Mouse (Mus musculus) macrophage (primary cell): ENCODE data around the gene Srd5a2. TPM values are rescaled to one million over a fixed set of nuclear protein-coding genes. Genes with fewer than 3 reads are reported as not detected.
A peak's percentile ranks its signal among the peaks of the same experiment; 100 is the strongest.
"Not testable (repeated sequence)": the region's sequence is repeated elsewhere in the genome, so short reads cannot be mapped to it uniquely, and the experiment has no call there.

Experiments
- H3K27ac ChIP-seq: fragments of 350-480 bp; formaldehyde crosslinking; 2 replicates; pipeline ENCODE4 v1.9.0; 2021
- H3K36me3 ChIP-seq: fragments of 350-480 bp; formaldehyde crosslinking; 2 replicates; pipeline ENCODE4 v1.9.0; 2021; ENCODE audit errors: inconsistent target
- H3K4me3 ChIP-seq: fragments of 350-480 bp; formaldehyde crosslinking; 2 replicates; pipeline ENCODE4 v1.9.0; 2021; ENCODE audit errors: inconsistent target
- H3K79me2 ChIP-seq: fragments of 350-480 bp; formaldehyde crosslinking; 2 replicates; pipeline ENCODE4 v1.9.0; 2021; ENCODE audit errors: inconsistent target
- WGBS: methylation state at CpG from one replicate; pipeline ENCODE4 v1.1.7; 2026; ENCODE audit warnings: inconsistent platforms; ENCODE audit not compliant: missing documents; 5-methylcytosine and 5-hydroxymethylcytosine counted together
- polyA plus RNA-seq: library from polyadenylated mRNA; stranded (reverse); fragments of 250-400 nt; gene quantifications from 3 replicates; pipeline ENCODE4 v1.2.4, GENCODE M21; 2018; ENCODE audit warnings: inconsistent platforms
- total RNA-seq, 78 experiments: library from RNA; depleted of rRNA; stranded (reverse); fragments of 250-400 nt; gene quantifications; 1 replicate in 9 of 78; 2 replicates in 24 of 78; 3 replicates in 43 of 78; 4 replicates in 2 of 78; pipeline ENCODE4 v1.2.4; 2018; ENCODE audit warnings: inconsistent platforms in 56 of 78

Gene Srd5a2
- total RNA-seq (2018; cell fraction: chromatin; rRNA removed), result under 1 TPM in 1 of 26 experiments, not detected in 25; 0.29 TPM
- under 1 TPM in 3 of 26 experiments, not detected in 23; 0.09 to 0.22 (median 0.09) TPM for total RNA-seq (2018; cell fraction: cytosol; rRNA removed)
- 1 to 10 TPM in 1 of 26 experiments, under 1 TPM in 4, not detected in 21; 0.33 to 1.0 (median 0.80) TPM for total RNA-seq (2018; cell fraction: nucleus; rRNA removed)
- not detected in 3 replicates for polyA plus RNA-seq

DNA sequence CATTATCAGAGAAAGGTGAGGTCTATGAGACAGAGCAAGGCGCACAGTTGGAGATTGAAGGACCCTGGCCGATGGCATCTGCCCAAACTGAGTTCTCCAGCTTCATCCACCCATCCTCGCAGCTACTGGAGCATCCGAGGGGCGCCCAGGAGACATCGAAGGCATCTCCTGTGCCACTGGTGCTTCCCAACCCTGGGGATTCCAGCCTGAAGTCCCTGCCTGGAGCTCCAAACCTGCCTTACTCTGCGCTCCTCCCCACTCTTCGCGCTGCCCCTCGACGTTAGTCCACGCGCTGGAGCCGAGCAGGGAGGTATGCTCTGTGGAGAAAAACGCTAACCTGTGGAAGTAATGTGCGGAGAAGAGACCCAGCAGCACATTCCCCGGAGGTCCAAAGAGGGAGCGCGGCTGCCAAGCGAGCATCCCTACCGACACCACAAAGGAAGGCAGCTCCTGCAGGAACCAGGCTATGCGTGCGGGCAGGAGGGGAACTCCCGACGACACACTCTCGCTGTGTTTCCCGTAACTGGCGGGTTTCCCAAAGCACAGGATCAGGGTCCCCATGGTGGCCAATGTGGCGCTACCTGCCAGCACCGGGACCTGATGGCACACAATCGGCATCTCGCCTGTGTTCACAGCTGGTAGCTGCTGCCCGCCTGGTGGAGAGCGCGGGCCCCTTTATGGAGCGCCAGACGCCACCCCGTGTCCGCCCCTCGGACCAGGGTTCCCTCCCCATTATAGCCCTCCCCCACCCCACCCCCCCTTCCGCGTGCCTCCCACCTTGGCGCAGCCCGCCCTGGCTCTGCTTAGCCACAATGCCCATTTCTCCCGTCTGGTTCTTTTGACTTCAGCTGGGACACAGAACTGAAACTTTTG, at the start of gene Srd5a2:
Gene Srd5a2, minus strand, starts transcription at position 707 of the 873 bp plus-strand sequence.
- Histone ChIP-seq H3K79me2 (no peaks in the 10 kb centered on the region), H3K4me3 (no peak within 1 kb of the TSS), H3K27ac (no peak within 1 kb of the TSS), H3K36me3 (no peaks in the 10 kb centered on the region)
- WGBS, result 5% methylated on average over 41 of the region's 45 CpGs

DNA sequence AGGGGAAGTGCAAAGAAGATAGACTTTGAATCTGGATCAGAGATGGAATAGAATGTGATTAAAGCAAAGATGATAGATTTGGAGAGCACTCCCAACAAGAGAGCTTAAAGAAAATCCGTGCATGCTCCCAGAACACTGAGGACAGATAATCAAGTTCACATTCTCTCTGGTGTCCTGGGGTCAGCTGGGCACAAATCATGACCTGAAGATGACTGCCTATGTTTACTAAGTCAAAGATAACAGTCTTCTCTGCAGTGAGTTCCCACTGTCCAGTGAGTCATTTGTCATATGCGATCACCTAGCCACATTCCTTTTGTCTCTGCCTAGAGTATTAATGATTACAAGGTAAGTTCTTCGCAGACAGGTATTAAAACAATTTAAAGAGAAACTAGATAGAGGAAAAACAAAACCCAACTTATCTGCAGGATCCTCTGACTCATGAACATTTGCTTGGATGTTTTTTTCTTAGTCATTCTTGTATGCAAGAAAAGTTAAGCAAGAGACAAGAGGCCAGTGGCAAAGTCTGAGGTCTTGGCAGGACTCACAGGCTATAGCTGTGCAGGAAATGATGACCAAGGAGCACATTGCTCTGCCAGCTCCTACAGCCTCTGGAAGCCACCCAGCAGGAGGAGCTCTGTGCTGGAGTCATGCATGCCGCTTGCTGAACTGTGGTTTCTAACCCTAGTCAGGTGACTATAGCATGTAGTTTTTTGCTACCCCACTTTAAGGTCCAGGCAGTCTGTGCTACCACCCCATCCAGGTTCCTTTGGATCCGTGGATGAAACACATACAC, 41.4 kb upstream of the Srd5a2 start:
- Histone ChIP-seq H3K79me2 (no peaks in the 10 kb centered on the region), H3K27ac (no peak overlapping the region; the same call in 1 of the 2 replicates), H3K4me3 (no peak overlapping the region), H3K36me3 (no peaks in the 10 kb centered on the region)
- WGBS, result 46% methylated on average over 5 of the region's 5 CpGs

DNA sequence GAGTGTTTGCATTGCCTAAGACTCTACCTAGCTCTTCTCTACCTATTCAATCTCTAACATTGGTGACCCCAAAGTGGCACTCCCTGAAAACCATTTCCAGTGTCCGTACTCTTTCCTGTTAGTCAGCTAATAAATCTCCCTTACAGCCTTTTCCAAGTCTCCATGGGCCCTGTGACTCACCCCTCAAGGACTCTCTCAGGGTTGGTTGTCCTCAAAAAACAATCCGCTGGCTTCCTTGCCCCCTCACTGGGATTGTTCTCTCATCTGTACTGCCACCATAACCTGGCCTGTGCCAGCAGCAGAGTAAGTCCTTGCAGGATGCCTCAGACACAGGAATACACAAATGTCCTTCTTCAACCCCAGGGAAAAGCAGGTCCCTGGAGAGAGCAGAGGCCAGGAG, 40.3 kb upstream of the Srd5a2 start:
- WGBS, result 90% methylated on average over 2 of the region's 2 CpGs
- Histone ChIP-seq H3K27ac (no peak overlapping the region), H3K36me3 (no peaks in the 10 kb centered on the region), H3K79me2 (no peaks in the 10 kb centered on the region), H3K4me3 (no peak overlapping the region)

DNA sequence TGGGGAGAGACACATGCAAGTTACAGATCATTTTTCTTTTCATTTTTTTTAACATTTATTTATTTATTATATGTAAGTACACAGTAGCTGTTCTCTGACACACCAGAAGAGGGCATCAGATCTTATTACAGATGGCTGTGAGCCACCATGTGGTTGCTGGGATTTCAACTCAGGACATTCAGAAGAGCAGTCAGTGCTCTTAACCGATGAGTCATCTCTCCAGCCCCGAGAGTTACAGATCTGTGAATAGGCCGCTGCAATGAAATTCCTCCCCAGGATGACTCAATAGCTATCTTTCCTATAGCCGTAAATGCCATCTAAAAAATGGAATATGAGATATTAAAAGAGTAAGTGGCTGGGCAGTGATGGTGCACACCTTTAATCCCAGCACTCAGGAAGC, 35.7 kb upstream of the Srd5a2 start:
- no peak overlapping the region for H3K27ac ChIP-seq
- no peaks in the 10 kb centered on the region for H3K36me3 ChIP-seq
- no peak overlapping the region for H3K4me3 ChIP-seq
- no peaks in the 10 kb centered on the region for H3K79me2 ChIP-seq
- 72% methylated on average over 4 of the region's 4 CpGs for WGBS

DNA sequence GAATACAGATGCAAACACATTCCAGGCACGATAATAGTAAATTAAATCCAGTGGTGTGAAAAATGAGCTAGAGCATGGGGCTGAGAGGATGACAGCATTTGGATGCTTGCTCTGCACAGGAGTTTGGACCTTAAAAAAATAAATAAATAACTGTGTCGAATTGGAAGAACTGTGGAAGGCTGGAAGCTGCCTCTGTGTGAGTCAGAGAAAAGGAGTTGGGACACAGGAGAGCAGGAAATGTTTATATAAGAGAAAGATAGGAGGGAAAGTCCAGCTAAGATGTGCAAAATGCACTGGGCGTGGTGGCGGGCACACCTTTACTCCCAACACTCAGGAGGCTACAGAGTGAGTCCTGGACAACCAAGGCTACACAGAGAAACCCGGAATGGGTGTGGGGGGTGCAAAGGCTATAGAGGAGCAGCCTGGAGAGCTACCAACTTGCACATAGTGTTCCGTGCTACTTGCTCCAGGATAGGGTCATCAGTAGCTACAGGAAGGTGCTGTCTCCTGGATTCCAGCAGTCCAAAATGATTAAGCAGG, 32.4 kb upstream of the Srd5a2 start:
- Histone ChIP-seq H3K36me3 (no peaks in the 10 kb centered on the region), H3K79me2 (no peaks in the 10 kb centered on the region), H3K4me3 (no peak overlapping the region), H3K27ac (no peak overlapping the region)
- WGBS, result 88% methylated on average over 6 of the region's 6 CpGs

DNA sequence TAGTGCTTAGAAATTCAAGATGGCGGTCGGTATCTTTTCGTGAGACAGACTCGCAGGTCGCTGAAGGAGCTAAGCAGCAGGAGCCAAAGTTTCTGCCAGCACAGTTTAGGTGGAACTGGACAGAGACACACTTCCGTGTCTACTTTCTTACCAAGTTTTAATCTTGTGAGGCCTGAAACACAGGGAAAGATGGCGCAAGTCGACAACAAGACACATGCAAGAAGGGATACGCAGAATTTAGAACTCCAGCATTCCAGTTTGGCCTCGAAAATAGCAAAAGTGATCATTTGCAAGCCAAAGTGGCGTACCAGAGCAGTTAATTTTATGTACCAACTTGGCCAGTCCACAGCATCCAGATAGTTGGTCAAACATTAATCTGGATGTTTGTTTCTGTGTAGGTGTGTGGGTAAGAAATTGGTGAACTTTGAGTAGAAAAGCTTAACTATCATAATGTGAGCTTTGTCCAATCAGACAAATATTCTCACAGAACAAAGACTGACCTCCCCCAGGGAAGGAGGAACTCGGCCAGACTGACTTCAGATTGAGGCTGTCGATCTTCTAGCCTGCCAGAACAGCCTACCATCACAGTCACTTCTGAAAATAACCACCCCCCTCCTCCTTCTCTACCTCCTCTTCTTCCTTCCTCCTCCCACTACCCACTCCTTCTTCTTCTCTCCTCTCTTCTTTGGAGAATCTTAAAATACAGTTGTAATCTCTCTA, 31.2 kb upstream of the Srd5a2 start:
- Histone ChIP-seq H3K27ac (no peak overlapping the region), H3K36me3 (no peaks in the 10 kb centered on the region), H3K79me2 (no peaks in the 10 kb centered on the region), H3K4me3 (no peak overlapping the region)
- WGBS, result 86% methylated on average over 13 of the region's 13 CpGs

DNA sequence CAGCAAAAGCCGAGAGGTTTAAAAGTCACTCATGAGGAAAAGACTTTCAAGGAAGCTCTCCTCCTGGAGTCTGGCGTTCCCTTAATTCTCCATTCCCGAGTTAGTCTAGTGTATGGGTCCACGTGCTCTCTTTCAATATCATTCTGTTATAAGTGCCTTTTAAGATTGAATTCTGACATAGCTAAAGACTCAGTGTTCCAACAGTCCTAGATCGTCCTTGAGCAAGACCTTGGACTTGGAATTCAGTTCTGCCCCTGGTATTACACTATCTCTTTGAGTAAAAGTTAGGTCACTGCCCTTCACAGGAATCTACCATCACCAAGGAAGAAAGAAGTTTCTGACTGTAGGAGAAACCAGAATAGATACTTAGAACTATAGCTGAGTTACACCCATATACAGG, 25.4 kb upstream of the Srd5a2 start:
- not testable (repeated sequence) for H3K27ac ChIP-seq, H3K4me3 ChIP-seq, H3K79me2 ChIP-seq, H3K36me3 ChIP-seq
- 90% methylated on average over 5 of the region's 5 CpGs for WGBS

DNA sequence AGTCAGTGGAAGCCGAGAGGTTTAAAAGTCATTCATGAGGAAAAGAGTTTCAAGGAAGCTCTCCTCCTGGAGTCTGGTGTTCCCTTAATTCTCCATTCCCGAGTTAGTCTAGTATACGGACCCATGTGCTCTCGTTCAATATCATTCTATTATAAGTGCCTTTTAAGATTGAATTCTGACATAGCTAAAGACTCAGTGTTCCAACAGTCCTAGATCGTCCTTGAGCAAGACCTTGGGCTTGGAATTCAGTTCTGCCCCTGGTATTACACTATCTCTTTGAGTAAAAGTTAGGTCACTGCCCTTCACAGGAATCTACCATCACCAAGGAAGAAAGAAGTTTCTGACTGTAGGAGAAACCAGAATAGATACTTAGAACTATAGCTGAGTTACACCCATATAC, 15.0 kb upstream of the Srd5a2 start:
- WGBS, result 84% methylated on average over 4 of the region's 5 CpGs
- not testable (repeated sequence) for H3K36me3 ChIP-seq, H3K4me3 ChIP-seq, H3K79me2 ChIP-seq, H3K27ac ChIP-seq

DNA sequence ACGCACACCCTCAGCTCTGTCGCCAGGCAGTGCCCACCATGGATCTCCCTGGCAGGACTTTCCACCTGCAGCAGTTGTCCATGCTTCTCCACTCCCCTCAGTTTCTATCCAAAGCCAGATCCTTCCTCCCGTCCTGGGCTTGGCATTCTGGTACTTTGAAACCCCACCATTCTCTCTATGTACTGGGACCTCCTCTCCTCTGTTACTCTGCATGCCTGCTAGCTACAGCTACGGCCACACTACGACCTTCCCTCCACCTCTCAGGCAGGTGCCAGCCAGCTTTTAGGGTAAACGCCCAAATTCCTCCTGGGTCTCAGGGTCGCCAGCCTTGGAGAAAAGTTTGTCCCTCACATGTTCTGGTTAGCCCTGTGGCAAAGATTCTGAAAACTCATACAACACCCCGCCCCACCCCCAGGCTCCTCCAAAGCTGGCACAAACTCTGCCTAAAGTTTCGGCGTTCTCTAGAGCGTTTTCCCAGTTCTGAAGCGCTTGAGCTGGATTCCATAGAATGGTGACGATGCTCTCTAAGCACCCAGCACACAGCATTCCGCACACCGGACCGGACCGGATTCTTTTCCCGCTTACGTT, 607 bp upstream of the Srd5a2 start:
- H3K4me3 ChIP-seq, result no peak overlapping the region
- 12% methylated on average over 19 of the region's 19 CpGs for WGBS
- H3K79me2 ChIP-seq, result no peaks in the 10 kb centered on the region
- no peaks in the 10 kb centered on the region for H3K36me3 ChIP-seq
- no peak overlapping the region for H3K27ac ChIP-seq

DNA sequence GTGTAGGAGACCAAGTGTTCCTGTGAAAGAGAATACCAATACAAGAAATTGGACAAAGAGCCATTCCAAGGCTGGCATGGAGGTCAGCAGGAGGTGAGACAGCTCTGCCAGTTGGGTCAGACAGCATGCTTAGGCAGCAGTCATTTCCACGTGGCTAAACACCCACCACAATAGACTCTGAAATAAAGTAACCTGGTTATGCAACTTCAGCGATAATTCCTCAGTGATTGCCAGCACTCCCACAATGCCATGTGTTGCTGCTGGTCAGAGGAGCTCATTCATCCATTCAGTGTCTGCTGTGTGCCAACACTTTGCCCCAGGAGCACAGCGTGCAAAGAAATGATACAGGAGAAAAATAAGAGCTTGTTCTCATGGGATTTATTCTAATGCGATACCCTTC, 4.0 kb downstream of the Srd5a2 start:
- Histone ChIP-seq H3K36me3 (no peaks in the 10 kb centered on the region), H3K79me2 (no peaks in the 10 kb centered on the region), H3K4me3 (no peak overlapping the region), H3K27ac (no peak overlapping the region)
- WGBS, result 51% methylated on average over 4 of the region's 4 CpGs

DNA sequence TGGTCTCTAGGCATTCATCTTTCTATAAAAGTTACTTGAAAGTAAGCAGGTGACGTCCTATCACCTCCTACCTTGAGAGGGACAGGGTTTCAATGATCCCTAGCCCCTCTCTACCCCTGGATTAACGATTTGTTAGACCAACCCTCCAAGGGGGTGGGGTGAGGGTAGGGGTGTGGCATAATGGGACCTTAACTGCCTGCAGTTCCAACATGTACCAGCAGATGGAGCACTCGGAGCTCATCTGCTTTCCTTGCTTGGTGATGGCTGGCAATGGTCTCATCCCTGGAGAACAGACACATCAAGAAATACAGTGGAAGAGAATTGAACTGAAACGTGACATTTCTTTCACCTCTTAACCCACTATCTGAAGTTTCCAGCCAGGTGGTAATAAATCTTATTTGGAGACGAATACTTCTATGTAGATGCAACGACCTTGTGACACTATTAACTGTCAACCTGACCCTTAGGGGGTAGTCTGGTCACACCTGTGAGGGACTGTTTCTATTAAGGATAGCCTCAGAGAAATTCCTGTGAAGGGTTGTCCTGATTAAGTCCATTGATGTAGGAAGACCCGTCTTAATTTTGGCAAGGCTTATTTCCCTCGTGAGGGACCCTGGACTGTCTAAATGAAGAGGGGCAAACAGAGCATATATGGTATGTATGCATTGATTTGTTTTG, 27.1 kb downstream of the Srd5a2 start:
- no peaks in the 10 kb centered on the region for H3K36me3 ChIP-seq
- 48% methylated on average over 8 of the region's 8 CpGs for WGBS
- no peaks in the 10 kb centered on the region for H3K79me2 ChIP-seq
- H3K4me3 ChIP-seq, result no peak overlapping the region
- peak overlapping the region; percentile 25 for H3K27ac ChIP-seq

DNA sequence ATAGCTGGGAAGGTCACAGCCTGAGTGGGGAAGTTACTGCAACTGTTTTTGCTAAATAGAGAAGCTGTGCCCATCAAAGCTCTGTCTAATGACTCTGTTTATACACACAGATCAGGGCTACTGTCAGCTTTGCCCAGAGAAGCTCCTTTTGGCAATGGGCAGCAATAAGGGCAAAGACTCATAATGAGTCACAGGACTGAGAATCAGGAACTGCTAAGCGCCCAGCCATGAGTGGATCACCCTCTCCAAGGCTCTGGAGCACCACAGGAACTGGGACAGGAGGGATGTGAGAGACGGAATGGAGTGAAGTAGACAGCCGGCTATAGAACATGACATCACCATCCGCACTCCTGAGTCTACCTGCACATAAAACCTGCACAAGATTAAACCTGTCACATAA, 29.4 kb downstream of the Srd5a2 start:
- Histone ChIP-seq H3K36me3 (no peaks in the 10 kb centered on the region), H3K79me2 (no peaks in the 10 kb centered on the region), H3K27ac (peak overlapping the region; percentile 93), H3K4me3 (no peak overlapping the region)
- 74% methylated on average over 4 of the region's 4 CpGs for WGBS

DNA sequence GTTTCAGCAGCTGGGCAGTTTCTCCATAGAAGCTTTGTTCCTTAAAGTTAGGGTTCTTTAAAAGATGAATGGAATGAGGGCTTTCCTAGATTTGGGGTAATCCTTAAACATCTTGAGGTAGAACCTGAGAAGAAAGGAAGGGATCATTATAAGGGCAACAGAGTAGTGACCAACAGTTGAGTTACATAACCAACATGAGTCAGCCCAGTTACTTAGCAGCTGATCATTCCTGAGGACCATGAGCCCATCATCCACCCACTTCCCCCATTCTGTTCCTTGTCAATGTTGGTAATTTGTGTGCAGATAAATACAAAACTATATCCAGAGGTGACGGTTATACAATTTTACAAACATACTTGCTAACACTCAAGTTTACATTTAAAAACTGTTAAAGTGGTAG, 30.1 kb downstream of the Srd5a2 start:
- H3K79me2 ChIP-seq, result no peaks in the 10 kb centered on the region
- 78% methylated on average over 1 of the region's 1 CpGs for WGBS

More for the DNA sequence above, 30.1 kb downstream of the Srd5a2 start:
- Histone ChIP-seq H3K36me3 (no peaks in the 10 kb centered on the region), H3K27ac (peak overlapping the region; percentile 93), H3K4me3 (no peak overlapping the region)
